Mouse (Mus musculus) adrenal gland, postnatal 14 days (tissue): Measurements from ENCODE around the gene Psmb5. TPM values are rescaled to one million over a fixed set of nuclear protein-coding genes. Genes with fewer than 3 reads are reported as not detected.

Experiments used
- microRNA-seq, 2 experiments: library from miRNA; unstranded; fragments of <30 nt; microRNA quantifications; one replicate each; pipeline ENCODE4 v1.2.0; 2021
- total RNA-seq: library from RNA; stranded (reverse); gene quantifications from 2 replicates; pipeline ENCODE4 v1.2.3, GENCODE M21; 2021

The Psmb5 gene
- total RNA-seq, 1 experiment from 2014 or later, result 248 TPM

Small RNAs within 50 kb of the gene (microRNA-seq; reads per million reads assigned to microRNA genes)
- gene Mir686 (0 reads per million in 2 experiments), gene Mir6948 (0 reads per million in 2 experiments)

Other genes starting within 250 kb of the Psmb5 start
- 4.6 and 6.5 TPM in 2 replicates for gene Slc7a7, start 200.2 kb downstream of the Psmb5 start, total RNA-seq
- gene Mrpl52, start 191.1 kb downstream of the Psmb5 start, total RNA-seq, result 186 TPM in 2 replicates
- gene Mmp14, start 186.4 kb downstream of the Psmb5 start, total RNA-seq, result 77.7 and 101 TPM in 2 replicates
- 92.0 and 92.5 TPM in 2 replicates for gene Lrp10, start 153.9 kb downstream of the Psmb5 start, total RNA-seq
- gene Rem2, start 141.9 kb downstream of the Psmb5 start, total RNA-seq, result 0.75 and 0.93 TPM in 2 replicates
- 42.4 and 49.8 TPM in 2 replicates for gene Prmt5, start 100.5 kb downstream of the Psmb5 start, total RNA-seq
- 27.6 and 29.3 TPM in 2 replicates for gene Haus4, start 63.4 kb downstream of the Psmb5 start, total RNA-seq
- 18.2 and 23.3 TPM in 2 replicates for gene Ajuba, start 40.5 kb downstream of the Psmb5 start, total RNA-seq
- gene 4931414P19Rik, start 12.0 kb downstream of the Psmb5 start, total RNA-seq, result 5.4 and 6.2 TPM in 2 replicates
- gene Psmb11, start 3.4 kb upstream of the Psmb5 start, total RNA-seq, result not detected in 2 replicates
- gene Gm17606, start 22.9 kb upstream of the Psmb5 start, total RNA-seq, result not detected in 2 replicates
- gene Cdh24, start 23.3 kb upstream of the Psmb5 start, total RNA-seq, result 1.7 and 2.2 TPM in 2 replicates
- 33.7 and 41.0 TPM in 2 replicates for gene 1700123O20Rik, start 68.2 kb upstream of the Psmb5 start, total RNA-seq
- gene Acin1, start 68.9 kb upstream of the Psmb5 start, total RNA-seq, result 168 and 193 TPM in 2 replicates
- not detected in 2 replicates for gene Gm29776, start 80.8 kb upstream of the Psmb5 start, total RNA-seq
- not detected in 2 replicates for gene Cebpe, start 94.2 kb upstream of the Psmb5 start, total RNA-seq
- gene Slc7a8, start 163.9 kb upstream of the Psmb5 start, total RNA-seq, result 46.1 and 51.5 TPM in 2 replicates
- 0.38 TPM in 1 of 2 replicates, not detected in the other for gene Rnf212b, start 196.1 kb upstream of the Psmb5 start, total RNA-seq